Mouse (Mus musculus): ENCODE measurements around the gene Prss12. TPM values are rescaled to one million over a fixed set of nuclear protein-coding genes. Genes with fewer than 3 reads are reported as not detected.

The Prss12 gene
- total RNA-seq, 4 experiments from 2014 or later = 13.4 to 15.1 (median 14.3) TPM

GRCm38 (mm10) chr3:123526313-123527067 is 79.8 kb downstream of the Prss12 start:
- no peak for DNase-seq (ENCODE audit: low spot score in 2 of 2)

- no peak for DNase-seq (ENCODE audit: low spot score in 2 of 2)
Observed at GRCm38 (mm10) chr3:123527806-123528507, 81.2 kb downstream of the Prss12 start.

- DNase-seq (ENCODE audit: low spot score in 2 of 2) = no peak
Observed at GRCm38 (mm10) chr3:123531124-123531523, 84.4 kb downstream of the Prss12 start.

GRCm38 (mm10) chr3:123537279-123537678 is 90.6 kb downstream of the Prss12 start:
- no peak for DNase-seq (ENCODE audit: low spot score in 2 of 2)

GRCm38 (mm10) chr3:123543585-123544304 is 97.0 kb downstream of the Prss12 start:
- no peak for DNase-seq (ENCODE audit: low spot score in 2 of 2)

GRCm38 (mm10) chr3:123550487-123550886 is 103.8 kb downstream of the Prss12 start:
- DNase-seq (ENCODE audit: low spot score in 2 of 2) = no peak

GRCm38 (mm10) chr3:123553872-123554271 is 107.2 kb downstream of the Prss12 start:
- DNase-seq (ENCODE audit: low spot score in 2 of 2) = no peak

GRCm38 (mm10) chr3:123555254-123555865 is 108.6 kb downstream of the Prss12 start:
- peak in 1 of 2 experiments; percentile 12 for DNase-seq (ENCODE audit: low spot score in 2 of 2)

Other genes starting within 250 kb of the Prss12 start
- gene Synpo2, start 210.8 kb upstream of the Prss12 start, total RNA-seq (2022) = 1 to 10 TPM; 4.5 to 6.0 (median 5.7) TPM
- 10 to 100 TPM; 21.0 to 29.2 (median 27.2) TPM for gene Sec24d, start 179.5 kb upstream of the Prss12 start, total RNA-seq (2022)
- gene Mettl14, start 60.8 kb upstream of the Prss12 start, total RNA-seq (2022) = 10 to 100 TPM; 14.2 to 16.3 (median 15.8) TPM
- gene Ndst3, start 243.9 kb downstream of the Prss12 start, total RNA-seq (2022) = 10 to 100 TPM; 20.9 to 30.9 (median 26.2) TPM

Measured in layer of hippocampus, adult 8-10 months (tissue).